Mouse (Mus musculus) olfactory bulb, adult 2 months (tissue): ENCODE results near the gene Olfr462.

ENCODE experiments used
- CTCF ChIP-seq: fragments of 200-500 bp; IDR thresholded peaks from 2 replicates; pipeline ENCODE4 v1.5.1; 2012; ENCODE audit warnings: low read depth, mild to moderate bottlenecking, low read length, moderate library complexity; ENCODE audit not compliant: insufficient read depth
- POLR2A ChIP-seq: fragments of 200-500 bp; IDR thresholded peaks from 2 replicates; pipeline ENCODE4 v1.6.1; 2012; ENCODE audit warnings: mild to moderate bottlenecking, low read depth, low read length, moderate library complexity; ENCODE audit not compliant: insufficient read depth

DNA sequence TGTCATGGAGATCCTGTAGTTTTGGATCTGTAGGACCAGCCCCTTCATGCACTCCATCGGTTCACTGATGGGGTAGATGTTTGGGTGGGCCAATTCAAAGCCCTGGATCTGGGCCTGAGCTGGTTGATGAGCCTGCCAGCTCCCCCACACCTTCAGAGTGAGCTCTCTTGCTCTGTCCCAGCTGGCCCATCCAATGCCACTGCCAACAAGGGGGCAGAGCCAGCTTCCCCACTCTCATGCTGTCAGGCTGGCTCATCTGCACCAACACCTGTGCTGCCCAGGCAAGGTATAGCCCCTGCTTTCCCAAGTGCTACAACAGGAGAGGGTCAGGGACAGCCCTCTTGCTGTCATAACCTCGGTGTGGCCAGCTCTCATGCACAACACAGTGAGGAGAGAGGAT is 41.7 kb upstream of the Olfr462 start:
- no peak for TF ChIP-seq CTCF
- no peak for TF ChIP-seq POLR2A
